Mouse (Mus musculus) heart, embryonic 13.5 days (tissue): Measurements from ENCODE around the gene Wbp1l. TPM values are rescaled to one million over a fixed set of nuclear protein-coding genes. Genes with fewer than 3 reads are reported as not detected.

Experiments used
- ATAC-seq: fragments of 200-750 bp; cut with Nextera tagmentation; 2 replicates; pipeline ENCODE4 v1.8.0; 2017; ENCODE audit warnings: moderate TSS enrichment; ENCODE audit not compliant: insufficient number of reproducible peaks, low FRiP score, low TSS enrichment; ENCODE audit errors: extremely low read depth
- H3K27ac ChIP-seq: fragments of 300-500 bp; sonication (generic); replicated peaks from 2 replicates; pipeline ENCODE4 v1.5.1; 2015; ENCODE audit warnings: moderate library complexity, mild to moderate bottlenecking, inconsistent platforms
- H3K27me3 ChIP-seq: fragments of 300-500 bp; sonication (generic); replicated peaks from 2 replicates; pipeline ENCODE4 v1.6.1; 2015; ENCODE audit warnings: mild to moderate bottlenecking, inconsistent platforms
- H3K36me3 ChIP-seq: fragments of 300-500 bp; sonication (generic); 2 replicates; pipeline ENCODE4 v1.6.1; 2015; ENCODE audit warnings: mild to moderate bottlenecking, inconsistent platforms
- H3K4me1 ChIP-seq: fragments of 300-500 bp; sonication (generic); 2 replicates; pipeline ENCODE4 v1.6.1; 2015; ENCODE audit warnings: inconsistent platforms
- H3K4me2 ChIP-seq: fragments of 300-500 bp; sonication (generic); 2 replicates; pipeline ENCODE4 v1.6.1; 2015; ENCODE audit warnings: inconsistent platforms, mild to moderate bottlenecking, moderate library complexity
- H3K4me3 ChIP-seq: fragments of 300-500 bp; sonication (generic); 2 replicates; pipeline ENCODE4 v1.5.1; 2015; ENCODE audit warnings: moderate library complexity, mild to moderate bottlenecking, inconsistent platforms
- H3K9ac ChIP-seq: fragments of 300-500 bp; sonication (generic); 2 replicates; pipeline ENCODE4 v1.6.1; 2015; ENCODE audit warnings: inconsistent platforms, mild to moderate bottlenecking, moderate library complexity
- H3K9me3 ChIP-seq: fragments of 300-500 bp; sonication (generic); 2 replicates; pipeline ENCODE4 v1.6.1; 2016; ENCODE audit warnings: inconsistent platforms
- WGBS: fragments of 180-500 bp; shearing (Covaris S2); methylation state at CpG from one replicate; pipeline ENCODE4 v1.1.7; 2015; ENCODE audit warnings: mixed read lengths; 5-methylcytosine and 5-hydroxymethylcytosine counted together
- polyA plus RNA-seq: library from polyadenylated mRNA; unstranded; fragments of >200 nt; fragmentation: Nextera tagmentation; extraction: Ambion mirVana; gene quantifications from 2 replicates; pipeline ENCODE4 v1.2.1, GENCODE M21; 2015

Gene Wbp1l
- polyA plus RNA-seq, 1 experiment from 2014 or later = 41.6 TPM

DNA sequence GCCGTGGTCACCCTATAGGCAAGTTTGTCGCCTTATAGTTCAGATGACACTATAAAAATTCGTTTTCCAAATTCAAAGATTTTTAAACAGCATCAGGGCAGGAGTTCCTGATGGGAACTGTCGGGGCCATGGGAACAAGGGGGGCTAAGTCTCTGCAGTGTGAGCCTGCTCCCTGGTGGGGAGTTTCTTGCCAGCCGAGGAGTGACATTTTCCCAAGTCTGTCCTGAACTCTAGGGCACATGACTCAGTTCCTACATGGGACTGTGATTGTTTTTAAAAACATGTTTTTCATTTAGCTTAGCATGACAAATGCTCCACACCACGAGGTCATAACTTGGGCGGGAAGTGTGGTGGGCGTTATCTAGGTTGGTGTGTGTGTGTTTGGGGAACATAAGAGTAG lies 49.0 kb downstream of the Wbp1l start:
- Histone ChIP-seq H3K9ac (no peak overlapping the region), H3K27me3 (no peaks in the 10 kb centered on the region), H3K27ac (no peak overlapping the region), H3K36me3 (peaks cover 63% of the 10 kb centered on the region), H3K9me3 (no peaks in the 10 kb centered on the region), H3K4me3 (no peak overlapping the region), H3K4me1 (peaks cover 53% of the 10 kb centered on the region), H3K4me2 (no peak overlapping the region)
- WGBS = 77% methylated on average over 8 of the region's 8 CpGs
- no peak for ATAC-seq

DNA sequence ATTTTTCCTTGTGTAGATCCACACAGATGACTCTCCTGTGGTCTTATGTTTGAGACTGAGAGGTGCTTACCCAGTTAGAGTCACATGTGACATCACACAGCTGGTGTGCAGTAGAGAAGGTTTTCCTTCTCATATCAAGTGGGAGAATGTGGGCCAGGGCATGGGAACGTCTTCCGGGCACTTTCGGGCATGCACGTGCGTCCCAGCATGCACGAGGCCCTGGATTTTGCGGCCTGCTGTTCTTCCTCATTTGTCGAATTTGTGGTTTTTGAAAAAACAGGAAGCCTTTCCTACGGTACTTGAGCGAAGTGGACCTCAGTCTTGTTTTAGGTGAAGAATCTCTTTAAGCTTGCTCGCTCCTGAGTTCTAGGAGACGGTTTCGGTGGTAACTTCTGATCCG lies 49.7 kb downstream of the Wbp1l start:
- Histone ChIP-seq H3K4me1 (peaks cover 51% of the 10 kb centered on the region), H3K36me3 (peaks cover 70% of the 10 kb centered on the region), H3K9me3 (no peaks in the 10 kb centered on the region), H3K27me3 (no peaks in the 10 kb centered on the region), H3K4me2 (no peak overlapping the region), H3K9ac (no peak overlapping the region), H3K27ac (no peak overlapping the region), H3K4me3 (no peak overlapping the region)
- 91% methylated on average over 14 of the region's 14 CpGs for WGBS
- no peak for ATAC-seq

DNA sequence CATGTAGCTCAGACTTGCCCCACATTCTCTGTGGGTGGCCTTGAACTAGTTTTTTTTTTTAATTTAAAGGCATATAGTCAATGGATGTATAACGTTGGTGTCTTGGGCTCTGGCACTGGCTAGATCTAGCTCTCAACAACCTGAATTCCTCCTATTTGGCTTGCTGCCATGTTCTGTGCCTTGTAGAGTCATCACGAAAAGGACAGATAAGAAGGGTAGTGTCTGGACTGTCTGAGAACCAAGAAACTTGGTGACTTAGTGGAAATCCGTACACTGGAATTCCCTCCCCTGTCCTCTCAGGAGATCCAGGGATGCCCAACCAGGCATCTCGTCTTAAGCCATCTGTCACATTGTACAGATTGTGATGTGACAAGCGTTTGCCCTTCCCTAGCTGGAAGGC lies 54.3 kb downstream of the Wbp1l start:
- Histone ChIP-seq H3K27me3 (no peaks in the 10 kb centered on the region), H3K4me2 (no peak overlapping the region), H3K4me1 (peaks cover 20% of the 10 kb centered on the region), H3K27ac (no peak overlapping the region), H3K9me3 (no peaks in the 10 kb centered on the region), H3K4me3 (no peak overlapping the region), H3K9ac (no peak overlapping the region), H3K36me3 (peaks cover 90% of the 10 kb centered on the region)
- no peak for ATAC-seq
- WGBS = 40% methylated on average over 5 of the region's 5 CpGs

DNA sequence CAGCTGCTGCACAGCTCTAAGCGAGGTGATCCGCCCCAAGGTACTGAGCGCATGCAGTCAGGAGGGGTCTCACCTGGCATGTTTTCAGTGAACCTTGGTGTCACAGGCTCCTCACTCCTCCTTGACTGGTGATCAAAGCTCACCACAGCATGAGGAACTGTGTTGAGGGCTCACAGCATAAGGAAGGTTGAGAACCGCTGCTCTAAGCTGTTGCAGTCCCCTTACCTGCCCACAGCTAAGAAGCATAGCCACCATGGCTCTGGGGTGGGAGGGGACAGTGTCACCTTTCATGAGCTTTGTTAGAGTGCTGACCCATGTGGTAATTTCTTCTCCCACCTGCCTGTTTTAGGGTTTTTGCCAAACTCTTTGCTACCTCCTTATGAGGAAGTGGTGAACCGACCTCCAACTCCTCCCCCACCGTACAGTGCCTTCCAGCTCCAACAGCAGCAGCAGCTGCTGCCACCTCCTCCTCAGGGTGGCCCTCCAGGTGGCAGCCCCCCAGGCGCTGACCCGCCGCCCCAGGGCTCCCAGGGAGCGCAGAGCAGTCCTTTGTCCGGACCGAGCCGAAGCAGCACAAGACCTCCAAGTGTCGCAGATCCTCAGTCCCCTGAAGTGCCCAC lies 54.8 kb downstream of the Wbp1l start:
- 93% methylated on average over 14 of the region's 14 CpGs for WGBS
- H3K36me3 ChIP-seq = peaks cover 87% of the 10 kb centered on the region
- ATAC-seq = no peak

DNA sequence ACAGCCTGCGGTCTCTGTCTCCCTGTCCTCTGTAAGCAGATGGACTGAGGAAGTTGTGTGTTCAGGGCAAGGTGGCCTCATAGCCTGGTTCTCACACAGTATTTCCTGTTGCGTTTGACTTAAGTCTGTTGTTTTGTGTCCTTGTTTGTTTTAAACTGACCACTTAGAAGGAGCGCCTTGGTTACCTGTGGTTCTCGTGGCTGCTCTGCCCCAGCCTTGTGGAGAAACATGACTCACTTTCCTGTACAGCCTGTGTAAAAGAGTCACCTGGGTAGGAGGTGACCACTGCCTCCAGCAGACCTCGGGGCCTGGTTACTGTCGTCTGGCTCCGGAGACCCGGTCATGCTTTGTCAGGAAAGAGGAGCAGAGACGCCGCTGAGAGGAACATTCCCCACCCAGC lies 56.7 kb downstream of the Wbp1l start:
- no peak overlapping the region for H3K27ac ChIP-seq
- H3K9me3 ChIP-seq = no peaks in the 10 kb centered on the region
- peaks cover 43% of the 10 kb centered on the region for H3K4me1 ChIP-seq
- H3K4me2 ChIP-seq = no peak overlapping the region
- peaks cover 73% of the 10 kb centered on the region for H3K36me3 ChIP-seq
- H3K27me3 ChIP-seq = no peaks in the 10 kb centered on the region
- ATAC-seq = no peak
- H3K9ac ChIP-seq = no peak overlapping the region
- 82% methylated on average over 10 of the region's 10 CpGs for WGBS
- no peak overlapping the region for H3K4me3 ChIP-seq

More for the DNA sequence above, 54.8 kb downstream of the Wbp1l start:
- Histone ChIP-seq H3K27ac (no peak overlapping the region), H3K27me3 (no peaks in the 10 kb centered on the region), H3K4me2 (no peak overlapping the region), H3K4me3 (no peak overlapping the region), H3K4me1 (peaks cover 24% of the 10 kb centered on the region), H3K9me3 (no peaks in the 10 kb centered on the region), H3K9ac (no peak overlapping the region)

DNA sequence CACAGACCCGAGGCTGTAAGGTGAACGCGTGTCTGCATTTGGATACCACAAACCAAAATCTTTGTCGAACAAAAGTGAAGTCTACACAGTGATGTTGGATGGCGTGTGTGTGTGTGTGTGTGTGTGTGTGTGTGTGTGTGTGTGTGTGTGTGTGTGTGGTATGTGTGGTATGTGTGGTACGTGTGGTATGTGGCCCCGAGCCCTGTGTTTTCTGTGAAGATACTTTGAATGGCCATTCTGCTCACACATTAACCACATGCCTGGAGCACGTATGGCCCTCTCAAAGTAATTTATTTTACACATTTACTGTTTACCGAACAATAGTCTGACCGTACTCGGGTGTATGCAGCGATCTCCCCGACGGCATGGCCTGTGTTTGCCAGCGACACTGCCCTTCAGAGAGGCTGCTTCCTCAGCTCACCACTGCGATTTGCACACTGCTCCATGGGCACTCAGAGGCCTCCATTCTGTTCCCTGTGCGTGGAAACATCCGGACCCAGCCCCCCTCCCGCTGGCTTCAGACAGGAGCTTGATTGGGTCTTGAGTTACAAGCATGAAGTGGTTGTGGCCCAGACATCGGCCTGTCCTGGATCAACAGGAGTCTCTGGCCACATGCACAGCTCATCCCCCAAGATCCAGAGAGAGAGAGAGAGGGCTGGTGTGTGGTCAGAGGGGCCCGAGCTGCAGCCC lies 57.4 kb downstream of the Wbp1l start:
- Histone ChIP-seq H3K9me3 (no peaks in the 10 kb centered on the region), H3K4me2 (no peak overlapping the region), H3K4me3 (no peak overlapping the region), H3K9ac (no peak overlapping the region), H3K27ac (peak overlapping the region; percentile 21), H3K4me1 (peaks cover 49% of the 10 kb centered on the region), H3K36me3 (peaks cover 67% of the 10 kb centered on the region), H3K27me3 (no peaks in the 10 kb centered on the region)
- WGBS = 87% methylated on average over 21 of the region's 21 CpGs
- no peak for ATAC-seq

DNA sequence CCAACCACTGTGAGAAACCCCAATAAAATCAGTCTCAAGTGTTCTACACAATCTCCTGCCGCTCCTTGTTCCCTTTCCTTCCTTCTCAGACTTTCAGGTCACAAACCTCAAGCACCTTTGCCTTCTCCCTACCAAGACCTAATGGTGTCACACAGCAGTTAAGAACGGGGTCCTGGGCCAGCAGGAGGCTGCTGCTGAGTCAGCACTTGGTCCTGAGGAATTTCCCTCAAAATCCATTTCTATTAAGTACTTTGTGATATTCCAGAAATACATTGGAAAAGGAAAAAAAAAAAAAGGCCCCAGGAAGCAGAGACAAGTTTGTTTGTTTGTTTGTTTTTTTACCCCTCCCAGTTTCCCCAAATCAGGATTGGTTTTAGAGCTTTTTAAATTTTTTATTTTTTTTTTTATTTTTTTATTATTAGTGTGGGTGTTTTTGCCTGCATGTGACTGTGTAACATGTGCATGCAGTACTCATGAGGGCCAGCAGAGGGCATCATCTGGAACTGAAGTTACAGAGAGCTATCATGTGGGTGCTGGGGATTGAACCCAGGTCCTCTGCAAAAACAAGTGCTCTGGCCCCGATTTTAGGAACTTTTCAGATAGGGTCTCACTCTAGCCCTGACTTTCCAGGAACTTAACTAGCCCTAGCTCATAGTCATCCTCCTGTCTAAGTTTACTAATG lies 58.6 kb downstream of the Wbp1l start:
- Histone ChIP-seq H3K9me3 (no peaks in the 10 kb centered on the region), H3K4me1 (peaks cover 61% of the 10 kb centered on the region), H3K27me3 (no peaks in the 10 kb centered on the region), H3K27ac (peak overlapping the region; percentile 21; the same call in 1 of the 2 replicates), H3K4me3 (no peak overlapping the region), H3K36me3 (peaks cover 58% of the 10 kb centered on the region), H3K9ac (no peak overlapping the region), H3K4me2 (no peak overlapping the region)
- WGBS = 93% methylated on average over 3 of the region's 3 CpGs
- ATAC-seq = no peak

DNA sequence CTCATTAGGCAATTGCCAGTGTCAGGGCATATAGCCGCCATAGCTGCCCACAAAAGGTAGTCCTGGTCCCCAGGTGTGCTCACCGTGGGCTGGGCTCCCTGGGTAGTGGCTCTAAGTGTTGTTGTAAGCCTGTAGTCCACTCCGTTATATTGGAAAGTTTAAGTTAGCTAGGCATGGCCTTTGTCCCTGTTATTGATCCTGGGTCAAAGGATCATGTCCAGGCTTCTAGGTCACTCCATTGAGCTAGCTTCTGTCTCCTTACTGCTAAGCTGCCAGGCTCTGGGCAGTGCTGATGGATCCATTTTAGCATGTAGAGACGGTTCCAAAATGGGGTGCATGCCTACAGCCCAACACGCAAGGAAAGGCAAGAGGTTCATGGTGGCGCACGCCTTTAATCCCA lies 59.5 kb downstream of the Wbp1l start:
- 93% methylated on average over 7 of the region's 7 CpGs for WGBS

DNA sequence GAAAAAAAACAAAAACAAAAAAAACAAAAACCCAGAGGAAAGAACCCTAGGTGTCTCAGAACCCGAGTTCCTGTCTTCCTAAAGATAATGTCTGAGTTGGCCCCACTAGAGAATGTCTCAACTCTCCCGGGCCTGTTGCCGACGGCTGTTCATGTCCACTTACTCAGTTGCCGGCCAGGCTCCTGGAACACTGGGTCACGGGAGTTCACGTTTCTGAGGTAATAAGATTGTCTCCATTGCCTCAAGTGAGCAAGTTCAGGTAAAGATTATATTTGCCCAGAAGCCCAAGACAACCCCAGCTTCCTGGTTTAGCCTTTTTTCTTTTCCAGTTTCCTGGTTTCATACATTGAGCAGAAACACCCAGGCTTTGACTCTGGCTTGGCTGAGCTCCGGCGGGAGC lies 60.0 kb downstream of the Wbp1l start:
- no peak overlapping the region for H3K27ac ChIP-seq

More for the DNA sequence above, 59.5 kb downstream of the Wbp1l start:
- H3K4me1 ChIP-seq = peaks cover 59% of the 10 kb centered on the region
- no peak overlapping the region for H3K9ac ChIP-seq
- H3K4me2 ChIP-seq = no peak overlapping the region
- H3K9me3 ChIP-seq = no peaks in the 10 kb centered on the region
- no peaks in the 10 kb centered on the region for H3K27me3 ChIP-seq
- H3K4me3 ChIP-seq = no peak overlapping the region
- peaks cover 51% of the 10 kb centered on the region for H3K36me3 ChIP-seq
- no peak overlapping the region for H3K27ac ChIP-seq
- ATAC-seq = no peak

DNA sequence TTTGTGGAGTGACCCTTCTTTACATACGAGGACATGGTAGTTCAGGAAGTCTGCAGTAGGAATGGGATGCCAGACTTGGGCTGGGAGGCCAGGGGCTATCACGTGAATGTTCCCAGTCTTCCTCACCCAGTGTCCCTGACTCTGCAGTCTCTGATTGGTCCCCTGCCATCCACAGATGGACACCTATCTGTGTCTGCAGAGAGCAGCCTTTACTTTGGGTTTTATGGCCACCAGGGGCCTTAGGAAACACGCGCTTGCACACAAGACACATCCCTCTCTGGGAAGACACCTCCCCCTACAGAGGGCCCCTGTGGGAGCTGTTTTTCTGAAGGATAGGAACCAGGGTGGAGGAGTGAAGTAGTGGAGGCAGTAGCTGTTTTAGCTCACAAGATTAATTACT lies 62.6 kb downstream of the Wbp1l start:
- H3K4me1 ChIP-seq = peaks cover 66% of the 10 kb centered on the region
- no peak for ATAC-seq
- no peaks in the 10 kb centered on the region for H3K27me3 ChIP-seq
- no peak overlapping the region for H3K4me3 ChIP-seq
- no peak overlapping the region for H3K4me2 ChIP-seq
- no peak overlapping the region; the same call in 1 of the 2 replicates for H3K9ac ChIP-seq
- 50% methylated on average over 4 of the region's 4 CpGs for WGBS
- peaks cover 19% of the 10 kb centered on the region for H3K36me3 ChIP-seq
- H3K9me3 ChIP-seq = no peaks in the 10 kb centered on the region
- no peak overlapping the region for H3K27ac ChIP-seq

More for the DNA sequence above, 60.0 kb downstream of the Wbp1l start:
- Histone ChIP-seq H3K4me3 (no peak overlapping the region), H3K4me1 (peaks cover 59% of the 10 kb centered on the region), H3K4me2 (no peak overlapping the region), H3K9ac (no peak overlapping the region), H3K36me3 (peaks cover 46% of the 10 kb centered on the region), H3K9me3 (no peaks in the 10 kb centered on the region), H3K27me3 (no peaks in the 10 kb centered on the region)
- 51% methylated on average over 9 of the region's 9 CpGs for WGBS
- no peak for ATAC-seq

DNA sequence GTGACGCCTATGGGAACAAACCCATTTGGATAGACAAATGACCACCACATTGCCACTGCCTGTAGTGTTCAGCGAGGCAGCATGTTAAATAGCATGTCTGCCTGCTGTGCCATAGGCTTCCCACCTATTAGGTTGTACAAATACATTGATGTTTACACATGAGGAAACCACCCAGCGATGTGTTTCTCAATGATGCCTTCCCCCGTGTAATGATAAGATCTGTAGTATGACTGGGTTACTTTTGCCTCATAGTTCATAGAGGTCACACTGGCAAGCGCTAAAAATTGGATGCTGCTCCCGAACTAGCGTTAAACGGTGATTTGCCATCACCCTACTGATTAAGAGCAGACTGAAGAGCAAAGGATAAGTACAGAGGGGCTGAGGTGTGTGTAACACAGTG lies 63.3 kb downstream of the Wbp1l start:
- ATAC-seq = no peak
- Histone ChIP-seq H3K4me2 (no peak overlapping the region), H3K9ac (no peak overlapping the region), H3K9me3 (no peaks in the 10 kb centered on the region), H3K27ac (0 out of 2 replicates have a peak overlapping the region, but pooled peaks have one; percentile 15), H3K4me1 (peaks cover 61% of the 10 kb centered on the region), H3K36me3 (peaks cover 12% of the 10 kb centered on the region), H3K4me3 (no peak overlapping the region), H3K27me3 (no peaks in the 10 kb centered on the region)
- 66% methylated on average over 8 of the region's 8 CpGs for WGBS
